22 mouse cellular contexts compared by ENCODE assay signal in the genomic region with DNA sequence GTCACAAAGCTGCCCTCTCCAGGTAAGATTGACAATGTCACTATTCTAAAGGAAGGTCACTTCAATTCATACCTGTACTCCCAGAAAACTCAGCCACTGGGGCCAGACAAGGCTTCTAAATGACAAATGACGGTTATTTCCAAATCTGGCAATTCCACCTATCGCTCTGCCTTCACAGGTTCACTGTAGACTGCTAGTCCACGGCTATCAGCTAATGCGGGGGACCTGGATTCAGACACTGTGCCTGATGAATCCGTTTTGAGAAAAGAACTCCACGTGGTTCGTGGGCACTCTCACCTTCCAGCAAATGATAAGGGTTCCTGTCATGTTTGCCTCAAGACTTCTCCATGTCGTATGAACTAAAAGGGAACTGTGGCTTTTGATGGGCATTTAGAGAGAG.
"Had no signal": no experiment of that assay in that cellular context is flagged by ENCODE, and none has a peak within 500 bp of the region (broad histone marks: within the 10 kb centered on the region; RNA-seq: fewer than 3 reads in every experiment).

No protein-coding gene starts in this region.

- DNase-seq: kidney, adult 18-20 months; kidney, adult 9 months; kidney, postnatal 14 days; kidney, postnatal 4 days; layer of hippocampus, postnatal 36 days; liver; lung, adult 18-20 months; lung, postnatal 10 days; lung, postnatal 4 days; thymus, adult 2 months; thymus, postnatal 14 days; thymus, postnatal 4 days had no signal

- ATAC-seq: intestine, embryonic 16.5 days; liver, embryonic 12.5 days; midbrain, embryonic 15.5 days had no signal

- H3K36me3 ChIP-seq: limb, embryonic 10.5 days; limb, embryonic 13.5 days; liver, embryonic 12.5 days; liver, embryonic 15.5 days; lung, embryonic 15.5 days; midbrain, embryonic 12.5 days; midbrain, embryonic 15.5 days had no signal

- H3K9ac ChIP-seq: limb, embryonic 13.5 days; liver, embryonic 12.5 days; liver, embryonic 15.5 days; lung, embryonic 15.5 days; midbrain, embryonic 12.5 days; midbrain, embryonic 15.5 days; neural tube, embryonic 13.5 days had no signal

- H3K27ac ChIP-seq: limb, embryonic 10.5 days; limb, embryonic 13.5 days; liver, embryonic 12.5 days; liver, embryonic 15.5 days; lung, embryonic 15.5 days; midbrain, embryonic 12.5 days; midbrain, embryonic 15.5 days; neural tube, embryonic 13.5 days had no signal

- H3K9me3 ChIP-seq: limb, embryonic 10.5 days; limb, embryonic 13.5 days; liver, embryonic 12.5 days; liver, embryonic 15.5 days; lung, embryonic 15.5 days; midbrain, embryonic 12.5 days; midbrain, embryonic 15.5 days; neural tube, embryonic 13.5 days had no signal

- H3K4me3 ChIP-seq: limb, embryonic 10.5 days; limb, embryonic 13.5 days; liver, embryonic 12.5 days; liver, embryonic 15.5 days; lung, embryonic 15.5 days; midbrain, embryonic 12.5 days; midbrain, embryonic 15.5 days; myocyte; neural tube, embryonic 13.5 days had no signal

- H3K4me2 ChIP-seq: limb, embryonic 13.5 days; liver, embryonic 12.5 days; liver, embryonic 15.5 days; lung, embryonic 15.5 days; midbrain, embryonic 12.5 days; midbrain, embryonic 15.5 days; neural tube, embryonic 13.5 days had no signal

- H3K27me3 ChIP-seq: midbrain, embryonic 12.5 days; midbrain, embryonic 15.5 days; neural tube, embryonic 13.5 days had no signal
